Mouse (Mus musculus) layer of hippocampus, postnatal 36 days (tissue): ENCODE measurements around the gene Sval3. TPM values are rescaled to one million over a fixed set of nuclear protein-coding genes. Genes with fewer than 3 reads are reported as not detected.

Experiments
- DNase-seq, 2 experiments: peaks; one replicate each; pipeline ENCODE4 v3.0.0; 2022
- total RNA-seq, 2 experiments: library from RNA; stranded (reverse); gene quantifications; 2 replicates each; pipeline ENCODE4 v1.2.3; 2021

The Sval3 gene
- total RNA-seq, result not detected

- DNase-seq, result no peak
Observed at GRCm38 (mm10) chr6:41967840-41968239, at the start of gene Sval3. TSS of gene Sval3 (plus strand) at chr6:41968140.

DNA sequence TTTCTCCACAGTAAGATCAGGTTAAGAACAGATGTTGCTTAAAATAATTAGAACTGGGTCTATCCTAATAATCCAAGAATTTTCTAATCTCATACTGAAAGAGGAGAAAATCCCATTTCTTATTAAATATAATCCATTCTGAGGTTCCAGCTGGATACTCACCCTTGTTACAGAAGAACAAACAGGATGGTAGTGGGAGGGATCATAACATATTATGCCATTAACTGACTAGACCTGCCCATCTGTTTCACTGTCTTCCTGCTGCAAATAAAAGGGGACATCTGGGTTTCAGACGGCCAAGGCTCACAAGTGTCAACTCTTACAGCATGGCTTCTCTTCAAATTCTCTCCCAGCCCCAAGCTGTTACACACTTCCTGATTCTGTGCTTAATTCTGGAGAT lies 16.6 kb upstream of the Sval3 start, which contains the start of gene Sval1:
Gene Sval1, plus strand, starts transcription at position 301 of the 400 bp plus-strand sequence.
- no peak for DNase-seq

Other genes with a start within 250 kb of the Sval3 start
- gene Olfr459, start 193.0 kb upstream of the Sval3 start, total RNA-seq, result not detected
- gene Pip, start 120.6 kb upstream of the Sval3 start, total RNA-seq, result not detected
- gene Sval2, start 115.2 kb upstream of the Sval3 start, total RNA-seq, result not detected
- not detected for gene Sval1, start 16.5 kb upstream of the Sval3 start, total RNA-seq
- gene Sva, start 70.3 kb downstream of the Sval3 start, total RNA-seq, result not detected
- gene Tas2r139, start 172.8 kb downstream of the Sval3 start, total RNA-seq, result not detected
- not detected for gene Tas2r144, start 247.2 kb downstream of the Sval3 start, total RNA-seq